Mouse (Mus musculus): ENCODE measurements around the gene Eaf2. TPM values are rescaled to one million over a fixed set of nuclear protein-coding genes. Genes with fewer than 3 reads are reported as not detected.

The Eaf2 gene
- polyA plus RNA-seq, 1 experiment from 2014 or later, result 2.2 TPM

DNA sequence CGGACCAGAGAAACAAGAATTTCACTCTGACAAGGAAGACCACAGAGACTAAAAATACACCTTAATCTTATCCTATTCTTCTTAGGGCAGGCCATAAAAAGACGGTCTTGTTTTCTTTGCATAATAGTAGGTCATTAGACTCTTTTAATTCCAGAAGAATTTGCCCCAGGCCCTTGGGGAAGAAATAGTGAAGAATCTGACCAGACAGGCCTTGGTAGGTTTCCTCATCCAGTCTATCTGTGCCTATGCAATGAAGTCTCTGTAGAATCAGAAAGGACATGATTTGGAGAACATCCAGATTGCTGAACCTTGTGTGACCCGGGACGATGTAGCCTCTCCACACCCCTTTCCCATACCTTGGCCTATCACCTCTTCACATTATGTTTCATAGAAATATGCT is 84.6 kb downstream of the Eaf2 start:
- 76% methylated on average over 4 of the region's 4 CpGs for WGBS
- Histone ChIP-seq H3K9me3 (no peaks in the 10 kb centered on the region), H3K4me2 (replicated peaks) (no peak overlapping the region), H3K36me3 (no peaks in the 10 kb centered on the region), H3K27ac (no peak overlapping the region), H3K27me3 (no peaks in the 10 kb centered on the region), H3K9ac (no peak overlapping the region), H3K4me1 (no peaks in the 10 kb centered on the region), H3K4me3 (no peak overlapping the region)
- ATAC-seq (ENCODE audit: low FRiP score, low read depth), result no peak

DNA sequence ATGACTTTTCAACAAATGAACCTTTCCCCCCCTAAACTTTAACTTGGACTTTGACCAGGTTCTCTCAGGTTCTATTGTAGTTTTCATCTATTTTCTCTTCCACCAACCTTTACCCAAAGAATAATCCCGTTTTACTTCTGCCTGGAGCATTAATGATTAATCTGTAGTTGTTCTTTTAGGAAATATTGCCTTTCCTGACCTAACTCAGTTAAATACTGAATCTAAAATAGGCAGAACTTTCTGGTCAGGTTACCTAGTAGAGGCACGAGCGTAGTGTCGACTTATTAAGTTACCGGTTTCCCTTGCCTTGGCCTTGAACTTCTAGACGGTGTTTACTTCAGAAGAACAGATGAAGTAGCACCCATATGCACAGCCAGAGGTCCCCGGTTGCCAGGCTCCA is 88.3 kb downstream of the Eaf2 start:
- Histone ChIP-seq H3K4me1 (peaks cover 7% of the 10 kb centered on the region; the same call in 1 of the 2 replicates), H3K9ac (no peak overlapping the region), H3K4me3 (no peak overlapping the region), H3K27me3 (no peaks in the 10 kb centered on the region), H3K4me2 (replicated peaks) (no peak overlapping the region), H3K36me3 (no peaks in the 10 kb centered on the region), H3K9me3 (no peaks in the 10 kb centered on the region), H3K27ac (no peak overlapping the region)
- ATAC-seq (ENCODE audit: low FRiP score, low read depth), result no peak
- 87% methylated on average over 7 of the region's 7 CpGs for WGBS

GRCm38 (mm10) chr16:36784594-36785313 is 90.0 kb downstream of the Eaf2 start, which contains the start of gene Slc15a2:
Slc15a2 (minus strand) TSS chr16:36784962.
- no peaks in the 10 kb centered on the region for H3K9me3 ChIP-seq
- peaks cover 7% of the 10 kb centered on the region; the same call in 1 of the 2 replicates for H3K4me1 ChIP-seq
- H3K4me2 ChIP-seq (replicated peaks), result no peak within 1 kb of the TSS
- H3K27ac ChIP-seq, result no peak within 1 kb of the TSS
- H3K27me3 ChIP-seq, result no peaks in the 10 kb centered on the region
- 71% methylated on average over 10 of the region's 10 CpGs for WGBS
- H3K4me3 ChIP-seq, result no peak within 1 kb of the TSS; the same call in 1 of the 2 replicates
- no peak within 1 kb of the TSS for H3K9ac ChIP-seq
- no peaks in the 10 kb centered on the region for H3K36me3 ChIP-seq
- ATAC-seq (ENCODE audit: low FRiP score, low read depth), result no peak

- H3K4me1 ChIP-seq, result peaks cover 7% of the 10 kb centered on the region; the same call in 1 of the 2 replicates
- H3K9me3 ChIP-seq, result no peaks in the 10 kb centered on the region
- H3K4me3 ChIP-seq, result no peak overlapping the region; the same call in 1 of the 2 replicates
- no peaks in the 10 kb centered on the region for H3K27me3 ChIP-seq
- no peak for ATAC-seq (ENCODE audit: low FRiP score, low read depth)
- no peak overlapping the region for H3K9ac ChIP-seq
- WGBS, result 92% methylated on average over 2 of the region's 2 CpGs
- H3K27ac ChIP-seq, result no peak overlapping the region
- H3K36me3 ChIP-seq, result no peaks in the 10 kb centered on the region
- no peak overlapping the region for H3K4me2 ChIP-seq (replicated peaks)
Observed at GRCm38 (mm10) chr16:36784146-36784545, 90.7 kb downstream of the Eaf2 start.

GRCm38 (mm10) chr16:36775658-36776057 is 99.1 kb downstream of the Eaf2 start:
- no peak for ATAC-seq (ENCODE audit: low FRiP score, low read depth)
- no peaks in the 10 kb centered on the region for H3K4me1 ChIP-seq
- H3K27ac ChIP-seq, result no peak overlapping the region
- no peaks in the 10 kb centered on the region for H3K9me3 ChIP-seq
- H3K4me3 ChIP-seq, result no peak overlapping the region
- no peaks in the 10 kb centered on the region for H3K27me3 ChIP-seq
- no peak overlapping the region for H3K9ac ChIP-seq
- H3K4me2 ChIP-seq (replicated peaks), result no peak overlapping the region
- 82% methylated on average over 6 of the region's 6 CpGs for WGBS
- no peaks in the 10 kb centered on the region for H3K36me3 ChIP-seq

GRCm38 (mm10) chr16:36772996-36773395 is 101.8 kb downstream of the Eaf2 start:
- Histone ChIP-seq H3K36me3 (no peaks in the 10 kb centered on the region), H3K4me3 (no peak overlapping the region), H3K27ac (no peak overlapping the region), H3K4me1 (no peaks in the 10 kb centered on the region), H3K9me3 (no peaks in the 10 kb centered on the region), H3K9ac (no peak overlapping the region), H3K4me2 (replicated peaks) (no peak overlapping the region), H3K27me3 (no peaks in the 10 kb centered on the region)
- ATAC-seq (ENCODE audit: low FRiP score, low read depth), result no peak
- 91% methylated on average over 5 of the region's 5 CpGs for WGBS

DNA sequence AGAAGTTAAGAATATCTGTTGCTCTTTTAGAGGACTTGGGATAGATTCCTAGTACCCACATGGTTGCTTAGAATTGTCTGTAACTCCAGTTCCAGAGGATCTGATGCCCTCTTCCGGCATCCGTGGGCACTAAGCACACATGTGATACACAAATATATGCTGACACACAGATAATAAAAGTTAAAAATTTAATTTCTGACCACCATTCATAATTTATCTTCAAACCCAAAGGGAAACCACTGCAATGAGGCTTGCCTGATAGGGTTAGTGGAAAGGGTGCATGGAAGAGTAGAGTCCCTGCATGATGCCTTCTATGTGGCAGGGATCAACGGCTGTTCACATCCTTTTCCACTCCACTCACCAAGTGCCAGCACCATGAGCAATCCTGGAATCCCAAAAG is 103.1 kb downstream of the Eaf2 start:
- Histone ChIP-seq H3K27me3 (no peaks in the 10 kb centered on the region), H3K27ac (no peak overlapping the region), H3K9me3 (no peaks in the 10 kb centered on the region), H3K9ac (no peak overlapping the region), H3K36me3 (no peaks in the 10 kb centered on the region), H3K4me1 (no peaks in the 10 kb centered on the region), H3K4me3 (no peak overlapping the region), H3K4me2 (replicated peaks) (no peak overlapping the region)
- 89% methylated on average over 3 of the region's 3 CpGs for WGBS
- ATAC-seq (ENCODE audit: low FRiP score, low read depth), result no peak

- Histone ChIP-seq H3K27ac (no peak overlapping the region), H3K9me3 (no peaks in the 10 kb centered on the region), H3K9ac (no peak overlapping the region), H3K4me2 (replicated peaks) (no peak overlapping the region), H3K4me1 (no peaks in the 10 kb centered on the region), H3K4me3 (no peak overlapping the region), H3K36me3 (no peaks in the 10 kb centered on the region), H3K27me3 (no peaks in the 10 kb centered on the region)
- WGBS, result 71% methylated on average over 2 of the region's 2 CpGs
- ATAC-seq (ENCODE audit: low FRiP score, low read depth), result no peak
Observed at GRCm38 (mm10) chr16:36771244-36771643, 103.6 kb downstream of the Eaf2 start.

DNA sequence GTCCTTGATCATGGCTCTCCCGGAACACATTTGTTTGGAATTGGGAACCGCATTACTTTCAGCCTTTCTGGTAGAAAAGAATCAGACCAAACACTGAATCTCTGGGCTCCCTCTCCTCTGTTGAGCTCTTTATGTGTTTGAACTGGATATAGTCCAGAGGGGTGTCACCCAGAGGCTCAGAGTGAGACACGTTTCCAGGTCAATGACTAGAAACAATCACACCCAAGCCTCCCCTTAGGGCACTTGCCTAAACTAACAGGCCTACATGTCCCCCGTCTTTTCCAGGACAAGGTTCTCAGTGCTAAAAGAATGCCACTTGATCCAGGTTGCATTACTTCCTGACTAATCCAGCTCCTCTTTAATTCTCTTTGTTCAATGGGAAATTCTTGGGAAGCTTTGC is 104.0 kb downstream of the Eaf2 start:
- H3K9ac ChIP-seq, result no peak overlapping the region
- no peak overlapping the region for H3K27ac ChIP-seq
- H3K4me1 ChIP-seq, result no peaks in the 10 kb centered on the region
- no peaks in the 10 kb centered on the region for H3K36me3 ChIP-seq
- no peak for ATAC-seq (ENCODE audit: low FRiP score, low read depth)
- no peaks in the 10 kb centered on the region for H3K9me3 ChIP-seq
- no peak overlapping the region for H3K4me3 ChIP-seq
- 73% methylated on average over 4 of the region's 4 CpGs for WGBS
- no peaks in the 10 kb centered on the region for H3K27me3 ChIP-seq
- H3K4me2 ChIP-seq (replicated peaks), result no peak overlapping the region

- H3K4me1 ChIP-seq, result no peaks in the 10 kb centered on the region
- H3K27me3 ChIP-seq, result no peaks in the 10 kb centered on the region
- no peak overlapping the region for H3K27ac ChIP-seq
- H3K4me3 ChIP-seq, result no peak overlapping the region
- no peak overlapping the region for H3K9ac ChIP-seq
- ATAC-seq (ENCODE audit: low FRiP score, low read depth), result no peak
- H3K9me3 ChIP-seq, result no peaks in the 10 kb centered on the region
- 75% methylated on average over 9 of the region's 13 CpGs for WGBS
- no peaks in the 10 kb centered on the region for H3K36me3 ChIP-seq
- H3K4me2 ChIP-seq (replicated peaks), result no peak overlapping the region
Observed at GRCm38 (mm10) chr16:36770191-36770771, 104.5 kb downstream of the Eaf2 start.

- 93% methylated on average over 3 of the region's 3 CpGs for WGBS
- no peaks in the 10 kb centered on the region for H3K36me3 ChIP-seq
Observed at GRCm38 (mm10) chr16:36751979-36752378, 122.8 kb downstream of the Eaf2 start.

GRCm38 (mm10) chr16:36747767-36748166 is 127.0 kb downstream of the Eaf2 start:
- H3K4me3 ChIP-seq, result no peak overlapping the region
- ATAC-seq (ENCODE audit: low FRiP score, low read depth), result no peak
- H3K4me1 ChIP-seq, result no peaks in the 10 kb centered on the region
- no peak overlapping the region for H3K27ac ChIP-seq
- no peak overlapping the region for H3K9ac ChIP-seq
- H3K27me3 ChIP-seq, result no peaks in the 10 kb centered on the region
- WGBS, result 75% methylated on average over 2 of the region's 2 CpGs
- H3K4me2 ChIP-seq (replicated peaks), result no peak overlapping the region
- H3K36me3 ChIP-seq, result no peaks in the 10 kb centered on the region
- no peaks in the 10 kb centered on the region for H3K9me3 ChIP-seq

More at GRCm38 (mm10) chr16:36751979-36752378, 122.8 kb downstream of the Eaf2 start:
- Histone ChIP-seq H3K9me3 (no peaks in the 10 kb centered on the region), H3K4me1 (no peaks in the 10 kb centered on the region), H3K27ac (no peak overlapping the region), H3K4me2 (replicated peaks) (no peak overlapping the region), H3K27me3 (no peaks in the 10 kb centered on the region), H3K4me3 (no peak overlapping the region), H3K9ac (no peak overlapping the region)
- ATAC-seq (ENCODE audit: low FRiP score, low read depth), result no peak

DNA sequence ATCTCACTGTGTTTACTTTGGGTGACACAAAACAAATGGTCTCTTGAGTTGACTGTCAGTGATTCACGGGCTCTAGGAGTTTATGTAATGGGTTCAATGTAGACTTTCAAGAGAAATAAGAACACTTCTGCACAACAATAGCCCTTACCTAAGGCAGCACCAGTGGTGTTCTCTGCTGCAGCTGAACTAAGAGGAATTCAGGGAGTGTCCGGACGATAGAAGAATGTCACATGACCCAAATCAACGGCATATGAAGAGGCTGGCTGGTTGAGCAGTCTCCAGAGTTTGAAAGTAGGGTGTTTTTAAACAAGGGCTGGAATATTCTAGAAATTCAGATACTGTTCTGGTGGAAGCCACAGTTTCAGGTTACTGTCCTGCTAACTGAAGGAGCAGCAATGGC is 127.7 kb downstream of the Eaf2 start:
- no peak overlapping the region for H3K4me3 ChIP-seq
- no peaks in the 10 kb centered on the region for H3K9me3 ChIP-seq
- no peak for ATAC-seq (ENCODE audit: low FRiP score, low read depth)
- no peaks in the 10 kb centered on the region for H3K36me3 ChIP-seq
- H3K27ac ChIP-seq, result no peak overlapping the region
- H3K9ac ChIP-seq, result no peak overlapping the region
- H3K4me1 ChIP-seq, result no peaks in the 10 kb centered on the region
- no peak overlapping the region for H3K4me2 ChIP-seq (replicated peaks)
- 82% methylated on average over 4 of the region's 4 CpGs for WGBS
- no peaks in the 10 kb centered on the region for H3K27me3 ChIP-seq
